Mouse (Mus musculus): ENCODE results near the gene Rwdd2a. TPM values are rescaled to one million over a fixed set of nuclear protein-coding genes. Genes with fewer than 3 reads are reported as not detected.

Gene Rwdd2a
- total and polyA plus RNA-seq, 3 experiments, result 1.2 to 2.4 TPM; not detected in 1

DNA sequence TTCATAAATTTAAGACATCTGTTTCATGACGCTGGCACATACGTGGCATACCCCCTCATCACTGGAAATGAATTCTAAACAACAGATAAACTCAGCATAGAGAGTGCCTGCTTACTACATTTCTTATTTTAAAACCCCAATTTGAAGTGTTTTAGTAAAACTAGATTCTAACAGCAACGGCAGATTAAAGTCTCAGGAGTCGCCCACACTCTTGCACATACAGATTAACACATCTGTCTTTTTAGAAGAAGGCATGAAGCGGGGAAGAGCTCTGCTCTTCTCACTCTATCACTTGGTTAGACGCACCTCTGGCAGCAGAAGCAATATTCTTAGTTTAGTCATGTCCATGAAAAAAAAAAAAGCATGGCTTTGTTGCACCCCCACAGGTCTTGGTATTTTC lies 3.4 kb downstream of the Rwdd2a start:
- Histone ChIP-seq H3K4me3 (ENCODE audit: control insufficient read depth in 1 of 2, insufficient read depth in 1 of 2, low read depth in 2 of 2, low read length in 2 of 2) (no peak overlapping the region), H3K9me3 (replicated peaks; ENCODE audit: insufficient read depth, low read length) (no peaks in the 10 kb centered on the region), H3K4me1 (ENCODE audit: control insufficient read depth in 1 of 2, insufficient read depth in 2 of 2, low read length in 2 of 2) (peaks cover 0 to 11% of the 10 kb centered on the region in 2 experiments; a peak in 2 of 4 replicates), H3K9ac (ENCODE audit: control insufficient read depth, low read depth, low read length, poor library complexity, severe bottlenecking) (no peak overlapping the region), H3K27me3 (ENCODE audit: control insufficient read depth in 1 of 2, insufficient read depth in 2 of 2, low read length in 2 of 2) (no peaks in the 10 kb centered on the region), H3K27ac (ENCODE audit: control insufficient read depth, low read depth, low read length) (no peak overlapping the region), H3K79me2 (ENCODE audit: control insufficient read depth, insufficient read depth, low read length, poor library complexity) (peaks cover 2% of the 10 kb centered on the region; the same call in 1 of the 2 replicates), H3K36me3 (ENCODE audit: control insufficient read depth in 1 of 2, insufficient read depth in 2 of 2, low read length in 2 of 2) (peaks cover 0 to 7% of the 10 kb centered on the region in 2 experiments; a peak in 2 of 4 replicates)
- TF ChIP-seq MAFK (IDR thresholded peaks at IDR 0.05; ENCODE audit: borderline replicate concordance, low read depth, low read length), result no peak
- TF ChIP-seq NRF1 (IDR thresholded peaks at IDR 0.05; ENCODE audit: insufficient read depth, low read depth, low read length, poor library complexity, severe bottlenecking), result no peak
- TF ChIP-seq USF1 (IDR thresholded peaks at IDR 0.05; ENCODE audit: low read depth, low read length), result no peak
- no peak for TF ChIP-seq JUND (IDR thresholded peaks at IDR 0.05; ENCODE audit: low read depth, low read length)
- TF ChIP-seq UBTF (IDR thresholded peaks at IDR 0.05; ENCODE audit: borderline replicate concordance, insufficient read depth, low read depth, low read length), result no peak
- DNase-seq (ENCODE audit: low read depth, low spot score), result no peak

DNA sequence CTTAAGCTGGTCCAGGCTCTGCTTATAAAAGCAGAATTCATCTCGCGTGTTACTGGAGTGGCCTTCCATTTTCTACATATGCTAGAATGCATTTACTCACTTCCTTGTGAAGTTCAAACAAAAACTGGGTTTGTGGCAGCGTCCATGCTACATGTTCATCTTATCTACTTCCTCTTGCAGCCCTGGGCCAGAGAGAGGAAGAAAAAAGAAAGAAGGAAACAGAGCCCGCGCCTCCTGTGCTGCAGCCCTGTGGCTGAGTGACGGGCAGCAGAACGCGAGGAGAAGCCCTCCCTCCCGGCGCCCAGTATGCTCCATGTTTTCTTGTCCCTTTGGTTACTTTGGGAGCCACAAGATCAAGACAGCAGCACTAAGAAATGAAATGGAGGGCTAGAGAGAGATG lies 7.9 kb downstream of the Rwdd2a start:
- H3K27ac ChIP-seq (ENCODE audit: control insufficient read depth, low read depth, low read length), result peak overlapping the region; percentile 90
- no peaks in the 10 kb centered on the region for H3K79me2 ChIP-seq (ENCODE audit: control insufficient read depth, insufficient read depth, low read length, poor library complexity)
- H3K9me3 ChIP-seq (replicated peaks; ENCODE audit: insufficient read depth, low read length), result no peaks in the 10 kb centered on the region
- TF ChIP-seq CTCF (IDR thresholded peaks at IDR 0.05 in 2 of 3, conservative IDR thresholded peaks at IDR 0.05 in 1 of 3; ENCODE audit: control insufficient read depth in 1 of 3, insufficient read depth in 1 of 3, low read depth in 2 of 3, low read length in 3 of 3, poor library complexity in 1 of 3, severe bottlenecking in 1 of 3) (no peak), MAX (IDR thresholded peaks at IDR 0.05; ENCODE audit: low read length) (peak; percentile 39; the same call in 1 of the 2 replicates), HCFC1 (IDR thresholded peaks at IDR 0.05; ENCODE audit: low read depth, low read length) (peak; percentile 17; the same call in 1 of the 2 replicates), MYC (IDR thresholded peaks at IDR 0.05; ENCODE audit: low read depth, low read length) (peak; percentile 49; the same call in 1 of the 2 replicates), E2F4 (IDR thresholded peaks at IDR 0.05; ENCODE audit: borderline replicate concordance, low read depth, low read length) (no peak), POLR2A (IDR thresholded peaks at IDR 0.05; ENCODE audit: control insufficient read depth in 1 of 2, insufficient read depth in 1 of 2, low read depth in 1 of 2, low read length in 2 of 2, poor library complexity in 1 of 2) (peak; percentile 36 to 67; a peak in 2 of 4 replicates), EP300 (IDR thresholded peaks at IDR 0.05; ENCODE audit: low read depth in 1 of 2, low read length in 2 of 2) (peak; percentile 36 to 64; a peak in 2 of 4 replicates), ZMIZ1 (IDR thresholded peaks at IDR 0.05; ENCODE audit: low read depth, low read length) (no peak), TBP (IDR thresholded peaks at IDR 0.05; ENCODE audit: low read depth, low read length) (0 out of 2 replicates have a peak, but pooled peaks have one; percentile 36), GATA1 (IDR thresholded peaks at IDR 0.05; ENCODE audit: low read depth, low read length) (peak; percentile 71), ELF1 (IDR thresholded peaks at IDR 0.05; ENCODE audit: low read depth, low read length) (peak; percentile 64), RCOR1 (IDR thresholded peaks at IDR 0.05; ENCODE audit: low read depth, low read length) (0 out of 2 replicates have a peak, but pooled peaks have one; percentile 8), SIN3A (IDR thresholded peaks at IDR 0.05; ENCODE audit: low read length) (peak; percentile 54; the same call in 1 of the 2 replicates), ETS1 (IDR thresholded peaks at IDR 0.05; ENCODE audit: low read depth, low read length) (peak; percentile 63; the same call in 1 of the 2 replicates)
- H3K27me3 ChIP-seq (ENCODE audit: control insufficient read depth in 1 of 2, insufficient read depth in 2 of 2, low read length in 2 of 2), result no peaks in the 10 kb centered on the region
- H3K4me1 ChIP-seq (ENCODE audit: control insufficient read depth in 1 of 2, insufficient read depth in 2 of 2, low read length in 2 of 2), result peaks cover 0 to 7% of the 10 kb centered on the region in 2 experiments; a peak in 2 of 4 replicates
- peak overlapping the region; percentile 77 for H3K9ac ChIP-seq (ENCODE audit: control insufficient read depth, low read depth, low read length, poor library complexity, severe bottlenecking)
- H3K36me3 ChIP-seq (ENCODE audit: control insufficient read depth in 1 of 2, insufficient read depth in 2 of 2, low read length in 2 of 2), result peaks cover 2 to 12% of the 10 kb centered on the region in 2 experiments
- peak overlapping the region; percentile 42 to 52 for H3K4me3 ChIP-seq (ENCODE audit: control insufficient read depth in 1 of 2, insufficient read depth in 1 of 2, low read depth in 2 of 2, low read length in 2 of 2)
- DNase-seq (ENCODE audit: low read depth, low spot score), result peak; percentile 84
